Mouse (Mus musculus) left cerebral cortex, adult 9 months (tissue): ENCODE measurements at regions not wholly inside any gene's neighbourhood (a gene's known extent, or its start where the extent isn't known, plus 50 kb on each side); places are given as distances from the start of the nearest gene placed in this dataset.
"Not testable (repeated sequence)": the region's sequence is repeated elsewhere in the genome, so short reads cannot be mapped to it uniquely, and the experiment has no call there.

Experiments used
- DNase-seq, 2 experiments: peaks; one replicate each; pipeline ENCODE4 v3.0.0; 2022; ENCODE audit warnings: low spot score in 2 of 2

DNA sequence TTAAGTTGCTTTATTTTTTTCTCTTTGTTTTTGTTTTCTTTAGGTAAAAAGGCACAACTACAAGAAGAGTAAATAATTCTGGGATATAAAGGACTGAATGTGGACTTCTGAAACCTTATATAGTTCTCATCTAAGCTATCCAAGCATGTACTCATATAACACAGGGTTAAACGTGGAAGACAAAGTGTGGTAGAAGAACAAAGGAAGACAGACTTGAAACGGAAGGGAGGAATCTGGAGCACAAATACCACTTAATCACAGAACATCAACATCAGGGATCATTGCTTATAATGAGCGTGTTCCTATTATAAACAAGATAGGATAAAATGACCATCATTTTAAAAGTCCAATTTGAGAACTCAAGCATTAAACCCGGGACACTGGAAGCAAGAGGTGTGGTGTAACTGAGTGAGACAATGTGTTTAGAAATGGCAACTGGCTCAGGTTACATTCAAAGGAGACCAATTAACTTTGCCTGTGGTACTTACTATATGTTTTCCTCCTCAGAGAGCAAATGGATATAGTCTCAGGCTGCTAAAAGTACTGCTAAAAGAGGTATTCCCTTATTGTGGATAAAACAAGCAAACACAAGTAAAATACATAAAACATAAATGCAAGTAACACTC, 96.1 kb upstream of the Hdgfl1 start:
- DNase-seq, result no peak

- peak in 1 of 2 experiments; percentile 7 for DNase-seq
Observed at GRCm38 (mm10) chr13:26867794-26868193, 97.8 kb upstream of the Hdgfl1 start.

DNA sequence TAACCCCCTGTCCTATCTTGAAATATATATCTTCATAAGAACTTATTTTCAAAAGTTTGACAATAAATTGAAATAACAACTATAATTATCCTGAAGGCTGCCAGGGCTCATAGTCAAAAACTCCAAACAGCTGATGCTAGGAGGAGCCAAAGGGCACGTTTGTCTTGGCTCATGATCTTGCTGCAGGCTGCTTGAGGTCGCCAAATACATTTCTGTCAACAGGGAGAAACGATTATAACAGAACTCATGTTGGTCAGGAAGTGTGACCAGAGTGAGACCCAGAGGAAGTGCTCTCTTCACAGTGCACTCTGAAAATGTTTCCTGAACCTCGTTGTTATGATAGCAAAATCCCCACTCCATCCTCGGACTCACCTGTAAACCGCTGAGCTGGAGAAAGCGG, 140.9 kb upstream of the Prl start:
- DNase-seq, result no peak

- no peak for DNase-seq
Observed at GRCm38 (mm10) chr13:26932695-26933438, 124.5 kb upstream of the Prl start.

DNA sequence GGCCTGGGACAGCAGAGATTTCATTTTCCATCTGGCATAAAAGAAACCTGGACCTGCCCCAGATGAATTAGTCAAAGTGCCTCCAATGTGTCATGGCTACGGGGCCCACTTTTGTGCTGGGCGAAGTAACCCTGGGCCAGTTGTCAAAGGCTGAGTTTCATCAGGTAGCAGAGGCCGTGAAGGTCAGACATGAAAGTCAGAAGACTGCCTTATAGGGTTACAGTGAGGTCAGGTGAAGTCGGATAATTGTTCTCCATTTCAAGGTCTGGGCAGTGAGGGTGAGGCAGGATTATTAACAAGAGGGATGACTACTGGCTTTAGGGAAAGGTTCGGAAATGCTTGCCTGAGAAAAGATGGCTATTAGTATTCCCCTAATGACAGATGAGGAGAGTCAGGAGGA, 123.5 kb upstream of the Prl start:
- no peak for DNase-seq

DNA sequence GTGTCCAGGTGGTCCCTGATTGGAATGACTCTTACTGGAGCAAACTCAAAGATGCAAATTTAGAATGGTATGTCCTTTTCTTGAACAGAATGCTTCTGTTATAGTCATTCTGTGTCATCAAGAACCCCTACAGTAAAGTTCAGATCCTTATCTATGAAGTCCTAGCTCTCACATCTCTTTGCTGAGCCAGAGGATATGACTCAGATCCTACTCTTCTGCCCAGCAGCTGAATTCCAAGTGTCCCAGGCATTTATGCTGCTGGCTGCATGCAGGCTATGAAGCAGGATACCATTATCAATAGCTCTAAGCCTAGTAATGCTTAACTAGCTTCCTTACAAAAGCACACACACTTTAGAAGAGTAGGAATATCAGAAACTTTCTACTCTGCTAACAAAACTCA, 116.9 kb upstream of the Prl start:
- no peak for DNase-seq

DNA sequence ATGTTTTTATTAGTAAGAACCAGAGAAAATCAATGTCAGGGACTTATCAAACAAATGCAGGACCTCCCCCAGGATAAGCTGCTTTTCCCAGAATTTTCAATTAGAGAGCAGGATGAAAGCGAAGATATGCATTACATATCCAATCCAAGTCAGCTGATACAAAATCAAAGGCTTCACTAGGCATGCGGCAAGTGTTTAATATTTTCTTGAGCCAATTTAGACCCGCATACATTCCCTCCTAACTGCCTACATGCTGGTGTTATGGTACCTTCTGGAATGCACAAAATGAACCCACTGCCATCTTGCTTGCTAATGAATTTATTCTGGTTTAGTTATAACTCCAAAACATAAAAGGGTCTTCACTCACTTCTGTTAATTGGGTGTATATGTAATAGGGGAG, 112.9 kb upstream of the Prl start:
- no peak for DNase-seq

GRCm38 (mm10) chr13:26951461-26951860, 105.9 kb upstream of the Prl start:
- peak; percentile 8 to 11 for DNase-seq

GRCm38 (mm10) chr13:26953834-26954233, 103.5 kb upstream of the Prl start:
- no peak for DNase-seq

- no peak for DNase-seq
Observed at GRCm38 (mm10) chr13:26959534-26960100, 97.8 kb upstream of the Prl start.

DNA sequence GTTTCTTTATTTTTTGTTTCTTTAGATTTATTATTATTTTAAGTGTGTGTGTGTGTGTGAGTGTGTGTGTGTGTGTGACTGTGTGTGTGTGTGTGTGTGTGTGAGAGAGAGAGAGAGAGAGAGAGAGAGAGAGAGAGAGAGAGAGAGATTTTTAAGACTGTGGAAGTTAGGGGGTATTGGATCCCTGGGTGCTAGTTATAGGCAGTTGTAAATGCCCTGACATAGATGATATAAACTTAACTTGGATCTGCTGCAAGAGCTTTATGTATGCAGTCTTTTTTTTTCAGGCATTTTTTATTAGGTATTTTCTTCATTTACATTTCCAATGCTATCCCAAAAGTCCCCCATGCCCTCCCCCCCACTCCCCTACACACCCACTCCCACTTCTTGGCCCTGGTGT, 96.8 kb upstream of the Prl start:
- not testable (repeated sequence) for DNase-seq

DNA sequence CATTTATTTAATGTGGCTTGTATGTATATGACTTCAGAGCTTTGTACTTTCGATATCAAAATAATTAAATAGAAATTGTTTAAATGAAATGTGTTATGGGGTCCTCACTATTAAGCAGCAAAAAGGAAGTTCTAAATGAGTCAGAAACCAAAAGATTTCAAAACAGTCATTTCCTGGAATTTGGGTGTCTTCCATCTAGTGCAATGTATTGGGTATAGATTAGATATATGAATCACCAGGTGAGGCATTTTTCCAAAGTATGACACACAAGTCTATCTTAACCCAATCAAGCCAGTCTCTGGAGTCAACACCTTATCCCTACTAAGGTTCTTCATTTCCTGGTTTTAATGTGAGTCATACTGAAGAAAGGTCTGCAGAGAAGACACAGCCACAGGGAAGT, 81.3 kb upstream of the Prl start:
- DNase-seq, result no peak

DNA sequence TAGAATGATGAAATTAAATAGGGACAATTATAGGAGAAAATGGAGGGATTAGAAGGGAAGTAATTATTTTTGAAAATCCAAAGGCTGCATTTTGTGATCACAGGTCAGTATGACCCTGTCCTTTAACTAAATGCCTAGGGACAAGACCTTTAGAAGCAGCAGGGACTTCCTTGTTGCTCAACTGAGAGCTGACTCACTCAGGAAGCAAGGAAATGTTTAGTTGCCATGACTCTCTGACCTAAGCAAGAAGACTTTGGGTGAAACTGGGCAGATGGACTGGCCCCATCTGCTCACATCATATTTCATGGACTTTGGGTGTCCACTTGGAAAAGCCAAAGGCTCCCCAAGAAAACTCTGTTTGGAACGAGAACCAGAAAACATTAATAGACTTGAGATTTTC, 76.9 kb upstream of the Prl start:
- no peak for DNase-seq
